Mouse (Mus musculus) B cell, adult 2 months (primary cell): ENCODE results near the gene Apc2.
"Not testable (repeated sequence)": the region's sequence is repeated elsewhere in the genome, so short reads cannot be mapped to it uniquely, and the experiment has no call there.

Experiments
- DNase-seq, 2 experiments: peaks; one replicate each; pipeline ENCODE4 v3.0.0; 2022

Gene Apc2

GRCm38 (mm10) chr10:80344131-80344661 is 48.4 kb downstream of the Apc2 start:
- no peak for DNase-seq

GRCm38 (mm10) chr10:80345122-80345521 is 49.3 kb downstream of the Apc2 start:
- no peak for DNase-seq

- not testable (repeated sequence) for DNase-seq
Observed at GRCm38 (mm10) chr10:80345929-80346328, 50.2 kb downstream of the Apc2 start.

- DNase-seq: no peak
Observed at GRCm38 (mm10) chr10:80347514-80347967, 51.8 kb downstream of the Apc2 start.

- DNase-seq: peak; percentile 83 to 85
Observed at GRCm38 (mm10) chr10:80348244-80348781, 52.5 kb downstream of the Apc2 start, which contains the start of gene Adamtsl5. Adamtsl5 (minus strand) TSS chr10:80348412.

GRCm38 (mm10) chr10:80348981-80349380 is 53.2 kb downstream of the Apc2 start:
- no peak for DNase-seq

- peak; percentile 94 for DNase-seq
Observed at GRCm38 (mm10) chr10:80350292-80350691, 54.5 kb downstream of the Apc2 start.

- no peak for DNase-seq
Observed at GRCm38 (mm10) chr10:80351896-80352295, 56.1 kb downstream of the Apc2 start.

- DNase-seq: no peak
Observed at GRCm38 (mm10) chr10:80352727-80353126, 57.0 kb downstream of the Apc2 start.

- no peak for DNase-seq
Observed at GRCm38 (mm10) chr10:80355431-80355830, 59.7 kb downstream of the Apc2 start.

- no peak for DNase-seq
Observed at GRCm38 (mm10) chr10:80356001-80356682, 60.4 kb downstream of the Apc2 start, which contains the start of gene Plk5. Plk5 (plus strand) TSS chr10:80356459.

- DNase-seq: peak in 1 of 2 experiments; percentile 18
Observed at GRCm38 (mm10) chr10:80356737-80357136, 61.0 kb downstream of the Apc2 start.

GRCm38 (mm10) chr10:80357336-80357735 is 61.6 kb downstream of the Apc2 start:
- peak in 1 of 2 experiments; percentile 9 for DNase-seq

- DNase-seq: peak; percentile 37 to 39
Observed at GRCm38 (mm10) chr10:80357994-80358639, 62.3 kb downstream of the Apc2 start.

- DNase-seq: no peak
Observed at GRCm38 (mm10) chr10:80363734-80364133, 68.0 kb downstream of the Apc2 start.

- DNase-seq: no peak
Observed at GRCm38 (mm10) chr10:80365736-80366135, 70.0 kb downstream of the Apc2 start.
